Mouse (Mus musculus) hindbrain, embryonic 12.5 days (tissue): ENCODE data around the gene Espn. TPM values are rescaled to one million over a fixed set of nuclear protein-coding genes. Genes with fewer than 3 reads are reported as not detected.

ENCODE experiments used
- polyA plus RNA-seq: library from polyadenylated mRNA; unstranded; fragments of >200 nt; fragmentation: Nextera tagmentation; extraction: Ambion mirVana; gene quantifications from 2 replicates; pipeline ENCODE4 v1.2.1, GENCODE M21; 2016

The Espn gene
- polyA plus RNA-seq, 1 experiment from 2014 or later = 2.3 TPM

Other genes with a start within 250 kb of the Espn start
- gene Dnajc11, start 218.7 kb downstream of the Espn start, polyA plus RNA-seq = 82.8 and 83.2 TPM in 2 replicates
- gene Thap3, start 163.4 kb downstream of the Espn start, polyA plus RNA-seq = 31.7 and 37.0 TPM in 2 replicates
- gene Phf13, start 156.1 kb downstream of the Espn start, polyA plus RNA-seq = 29.2 and 29.7 TPM in 2 replicates
- 8.0 and 8.2 TPM in 2 replicates for gene Klhl21, start 143.6 kb downstream of the Espn start, polyA plus RNA-seq
- 20.4 and 25.2 TPM in 2 replicates for gene Zbtb48, start 124.7 kb downstream of the Espn start, polyA plus RNA-seq
- gene Tas1r1, start 113.8 kb downstream of the Espn start, polyA plus RNA-seq = 1.0 and 1.2 TPM in 2 replicates
- gene Nol9, start 113.0 kb downstream of the Espn start, polyA plus RNA-seq = 32.6 and 33.9 TPM in 2 replicates
- gene Plekhg5, start 79.9 kb downstream of the Espn start, polyA plus RNA-seq = 11.7 and 12.0 TPM in 2 replicates
- 0.59 and 0.74 TPM in 2 replicates for gene Tnfrsf25, start 36.4 kb downstream of the Espn start, polyA plus RNA-seq
- 2.4 and 2.9 TPM in 2 replicates for gene Hes2, start 6.5 kb upstream of the Espn start, polyA plus RNA-seq
- 128 and 132 TPM in 2 replicates for gene Acot7, start 25.8 kb upstream of the Espn start, polyA plus RNA-seq
- 13.1 and 16.2 TPM in 2 replicates for gene Gpr153, start 121.9 kb upstream of the Espn start, polyA plus RNA-seq
- gene Hes3, start 139.3 kb upstream of the Espn start, polyA plus RNA-seq = 1.2 and 2.1 TPM in 2 replicates
- 25.3 and 25.6 TPM in 2 replicates for gene Icmt, start 144.9 kb upstream of the Espn start, polyA plus RNA-seq
- 2.5 and 3.8 TPM in 2 replicates for gene Rnf207, start 166.6 kb upstream of the Espn start, polyA plus RNA-seq
- 257 and 282 TPM in 2 replicates for gene Rpl22, start 173.4 kb upstream of the Espn start, polyA plus RNA-seq
- gene Chd5, start 186.3 kb upstream of the Espn start, polyA plus RNA-seq = 4.1 and 4.8 TPM in 2 replicates